Comparison of ENCODE assay signal across 7 mouse cellular contexts in genomic region chr3:103916205-103916838, GRCm38 (mm10). TPM values are rescaled to one million over a fixed set of nuclear protein-coding genes. Genes with fewer than 3 reads are reported as not detected.
DNase-seq lines count a peak whose midpoint lies in the region; ATAC-seq lines count a peak whose summit lies in the region.

No protein-coding gene starts in this region.

- peak overlapping the region; percentile 79 for H3K4me3 ChIP-seq in forebrain, embryonic 14.5 days (ENCODE audit: low read depth, low read length)
- H3K4me3 ChIP-seq in limb, embryonic 12.5 days (replicated peaks): peak overlapping the region; percentile 97

- ATAC-seq in forebrain, embryonic 14.5 days: no peak
- no peak for ATAC-seq in limb, embryonic 12.5 days (ENCODE audit: insufficient number of reproducible peaks, insufficient read depth, low FRiP score, low TSS enrichment, low read depth)

- DNase-seq in 3T3-L1 (ENCODE audit: low read depth, low spot score) (peak; percentile 66), 416B (ENCODE audit: low read depth) (peak; percentile 67)
- no peak for DNase-seq in forebrain, embryonic 14.5 days (ENCODE audit: low spot score)
- peak; percentile 40 for DNase-seq in naive thymus-derived CD4-positive, alpha-beta T cell, adult 2 months (ENCODE audit: low read depth)
- DNase-seq in layer of hippocampus, adult 9-11 months: no peak
- DNase-seq in embryo, embryonic 10 days (ENCODE audit: low spot score): no peak

- WGBS in forebrain, embryonic 14.5 days: 50% methylated on average over 5 of the region's 5 CpGs
- WGBS in limb, embryonic 12.5 days: 54% methylated on average over 5 of the region's 5 CpGs

- no peak overlapping the region; the same call in 1 of the 2 replicates for H3K27ac ChIP-seq in forebrain, embryonic 14.5 days (ENCODE audit: low read depth, low read length)
- H3K27ac ChIP-seq in limb, embryonic 12.5 days: no peak overlapping the region

- H3K27me3 ChIP-seq in forebrain, embryonic 14.5 days (replicated peaks; ENCODE audit: control insufficient read depth, insufficient read depth, low read length): no peaks in the 10 kb centered on the region
- H3K27me3 ChIP-seq in limb, embryonic 12.5 days: no peaks in the 10 kb centered on the region

- no peaks in the 10 kb centered on the region for H3K9me3 ChIP-seq in forebrain, embryonic 14.5 days (replicated peaks; ENCODE audit: control insufficient read depth, low read length)
- H3K9me3 ChIP-seq in limb, embryonic 12.5 days: no peaks in the 10 kb centered on the region

- H3K4me2 ChIP-seq in forebrain, embryonic 14.5 days (ENCODE audit: low read length): peak overlapping the region; percentile 75
- peak overlapping the region; percentile 70 for H3K4me2 ChIP-seq in limb, embryonic 12.5 days

- H3K36me3 ChIP-seq in forebrain, embryonic 14.5 days (ENCODE audit: control insufficient read depth, insufficient read depth, low read length): no peaks in the 10 kb centered on the region
- peaks cover 6% of the 10 kb centered on the region; the same call in 1 of the 2 replicates for H3K36me3 ChIP-seq in limb, embryonic 12.5 days

- peak overlapping the region; percentile 54 for H3K9ac ChIP-seq in forebrain, embryonic 14.5 days (ENCODE audit: low read length)
- H3K9ac ChIP-seq in limb, embryonic 12.5 days (replicated peaks): no peak overlapping the region; the same call in 1 of the 2 replicates

- peaks cover 9% of the 10 kb centered on the region for H3K4me1 ChIP-seq in forebrain, embryonic 14.5 days (ENCODE audit: control insufficient read depth, insufficient read depth, low read length)
- H3K4me1 ChIP-seq in limb, embryonic 12.5 days (replicated peaks): peaks cover 11% of the 10 kb centered on the region

RNA-seq across cellular contexts. Expression of gene Rsbn1, which starts 2.4 kb away (rescaled TPM):
- 19.0 and 23.7 TPM in 2 replicates for polyA plus RNA-seq in forebrain, embryonic 14.5 days (2014; fragmentation: Nextera tagmentation; extraction: Ambion mirVana)
- 18.7 and 21.5 TPM in 2 replicates for polyA plus RNA-seq in limb, embryonic 12.5 days (2016; fragmentation: Nextera tagmentation; extraction: Ambion mirVana)

RNA-seq across cellular contexts. Expression of gene Phtf1, which starts 51.6 kb away (rescaled TPM):
- polyA plus RNA-seq in forebrain, embryonic 14.5 days (2014; fragmentation: Nextera tagmentation; extraction: Ambion mirVana): 30.9 and 35.3 TPM in 2 replicates
- 43.7 and 47.6 TPM in 2 replicates for polyA plus RNA-seq in limb, embryonic 12.5 days (2016; fragmentation: Nextera tagmentation; extraction: Ambion mirVana)

RNA-seq across cellular contexts. Expression of gene Ptpn22, which starts 56.7 kb away (rescaled TPM):
- polyA plus RNA-seq in forebrain, embryonic 14.5 days (2014; fragmentation: Nextera tagmentation; extraction: Ambion mirVana): 0.17 and 0.49 TPM in 2 replicates
- polyA plus RNA-seq in limb, embryonic 12.5 days (2016; fragmentation: Nextera tagmentation; extraction: Ambion mirVana): 0.31 and 0.32 TPM in 2 replicates

Comparison
In these comparisons a context has a peak if more than half of its experiments do, and no peak if none do; other contexts are left out.
1. DNase-seq: peak in 3T3-L1 (single experiment), 416B (single experiment) and naive thymus-derived CD4-positive, alpha-beta T cell, adult 2 months (single experiment); none in forebrain, embryonic 14.5 days (single experiment), layer of hippocampus, adult 9-11 months (single experiment) and embryo, embryonic 10 days (single experiment).